Mouse (Mus musculus) cerebellum, adult 9-11 months (tissue): ENCODE results near the gene Gadd45g.

Experiments used
- DNase-seq: peaks from one replicate; pipeline ENCODE4 v3.0.0; 2022

The Gadd45g gene

GRCm38 (mm10) chr13:51853301-51854243, 7.1 kb downstream of the Gadd45g start:
- DNase-seq = no peak

GRCm38 (mm10) chr13:51855584-51855983, 9.1 kb downstream of the Gadd45g start:
- no peak for DNase-seq

GRCm38 (mm10) chr13:51857156-51857555, 10.7 kb downstream of the Gadd45g start:
- no peak for DNase-seq

- no peak for DNase-seq
Measured at GRCm38 (mm10) chr13:51858475-51858874, 12.0 kb downstream of the Gadd45g start.

GRCm38 (mm10) chr13:51859174-51859573, 12.7 kb downstream of the Gadd45g start:
- DNase-seq = no peak

- DNase-seq = no peak
Measured at GRCm38 (mm10) chr13:51859798-51860197, 13.3 kb downstream of the Gadd45g start.

GRCm38 (mm10) chr13:51862750-51863149, 16.3 kb downstream of the Gadd45g start:
- DNase-seq = no peak

GRCm38 (mm10) chr13:51866151-51866659, 19.7 kb downstream of the Gadd45g start:
- peak; percentile 62 for DNase-seq

GRCm38 (mm10) chr13:51868491-51869128, 22.1 kb downstream of the Gadd45g start:
- DNase-seq = no peak

- no peak for DNase-seq
Measured at GRCm38 (mm10) chr13:51869129-51869491, 22.6 kb downstream of the Gadd45g start.

GRCm38 (mm10) chr13:51871148-51871547, 24.7 kb downstream of the Gadd45g start:
- DNase-seq = no peak

- no peak for DNase-seq
Measured at GRCm38 (mm10) chr13:51872252-51872962, 25.9 kb downstream of the Gadd45g start.

GRCm38 (mm10) chr13:51872963-51873514, 26.6 kb downstream of the Gadd45g start:
- no peak for DNase-seq

- no peak for DNase-seq
Measured at GRCm38 (mm10) chr13:51873786-51874185, 27.3 kb downstream of the Gadd45g start.

GRCm38 (mm10) chr13:51876131-51876530, 29.7 kb downstream of the Gadd45g start:
- no peak for DNase-seq

GRCm38 (mm10) chr13:51878806-51879205, 32.3 kb downstream of the Gadd45g start:
- no peak for DNase-seq

- no peak for DNase-seq
Measured at GRCm38 (mm10) chr13:51879571-51879970, 33.1 kb downstream of the Gadd45g start.

GRCm38 (mm10) chr13:51880019-51880418, 33.5 kb downstream of the Gadd45g start:
- DNase-seq = no peak

- DNase-seq = no peak
Measured at GRCm38 (mm10) chr13:51881271-51882128, 35.0 kb downstream of the Gadd45g start.

- no peak for DNase-seq
Measured at GRCm38 (mm10) chr13:51882218-51882617, 35.7 kb downstream of the Gadd45g start.

GRCm38 (mm10) chr13:51884250-51884649, 37.8 kb downstream of the Gadd45g start:
- no peak for DNase-seq

GRCm38 (mm10) chr13:51885594-51885993, 39.1 kb downstream of the Gadd45g start:
- no peak for DNase-seq
